In the genomic region with DNA sequence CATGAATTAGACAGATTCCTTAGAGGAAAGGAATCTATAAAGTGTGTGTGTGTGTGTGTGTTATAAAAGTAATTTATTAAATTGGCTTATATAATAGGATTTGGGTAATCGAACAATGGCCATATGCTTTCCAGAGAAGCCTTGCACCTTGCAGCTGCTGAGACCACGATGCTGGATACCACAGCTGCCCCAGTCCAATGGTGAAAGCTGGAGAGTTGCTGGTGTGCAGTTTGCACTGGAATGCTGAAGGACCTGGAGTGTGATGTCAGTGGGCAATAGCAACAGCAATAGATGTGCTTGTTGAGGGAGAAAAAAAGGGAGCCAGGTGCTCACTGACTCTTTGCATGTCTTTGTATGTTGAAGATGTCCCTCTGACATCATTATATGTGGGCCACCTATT, we compare ENCODE assay signal across 16 mouse cellular contexts.
"Had no signal": no experiment of that assay in that cellular context is flagged by ENCODE, and none has a peak within 500 bp of the region (broad histone marks: within the 10 kb centered on the region; RNA-seq: fewer than 3 reads in every experiment).

No protein-coding gene starts in this region.

- DNase-seq: heart, postnatal 10 days; heart, postnatal 14 days; heart, postnatal 36 days; heart, postnatal 4 days; kidney, adult 11 months; kidney, adult 18-20 months; kidney, adult 2 months; kidney, adult 8-10 months; kidney, adult 9 months; kidney, postnatal 10 days; kidney, postnatal 14 days; kidney, postnatal 25 days; kidney, postnatal 36 days; kidney, postnatal 4 days; layer of hippocampus, adult 9-11 months; layer of hippocampus, postnatal 36 days had no signal
